Mouse (Mus musculus): Measurements from ENCODE around the gene Eps8l2. TPM values are rescaled to one million over a fixed set of nuclear protein-coding genes. Genes with fewer than 3 reads are reported as not detected.
A peak's percentile ranks its signal among the peaks of the same experiment; 100 is the strongest.
"Not testable (repeated sequence)": the region's sequence is repeated elsewhere in the genome, so short reads cannot be mapped to it uniquely, and the experiment has no call there.

The Eps8l2 gene
- polyA plus RNA-seq, 1 experiment from 2014 or later = 67.6 TPM

DNA sequence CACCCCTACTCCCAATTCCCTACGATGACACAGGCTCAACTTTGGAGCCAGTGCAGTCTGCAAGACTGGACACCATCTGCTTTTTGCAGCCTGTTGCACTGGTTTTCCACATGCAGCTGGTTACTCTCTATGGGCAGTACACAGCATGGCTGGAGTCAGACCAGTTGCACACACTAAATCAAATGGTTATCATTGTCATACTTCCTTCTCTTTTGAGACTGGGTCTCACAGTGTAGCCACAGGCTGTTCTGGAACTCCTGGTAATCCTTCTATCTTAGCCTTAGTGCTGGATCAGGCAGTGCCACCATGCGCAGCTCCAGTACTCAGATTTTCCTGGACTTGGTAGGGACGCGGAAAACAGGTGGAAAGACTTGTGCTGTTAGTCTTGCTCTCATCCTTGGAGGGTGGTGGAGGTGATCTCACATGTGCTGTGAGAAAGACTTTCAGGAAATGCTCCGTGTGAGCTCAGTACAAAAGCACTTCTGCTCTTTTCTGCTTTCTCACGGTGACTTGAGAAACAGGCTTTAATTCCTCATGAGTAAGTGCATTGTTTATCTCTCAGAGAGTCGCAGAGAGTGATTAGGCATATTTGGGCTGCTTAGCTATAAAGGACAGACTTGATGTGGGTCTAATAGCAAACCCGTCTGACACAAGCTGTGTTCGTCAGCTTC, 54.0 kb downstream of the Eps8l2 start:
- H3K4me3 ChIP-seq (ENCODE audit: low read depth, low read length) = peak overlapping the region; percentile 63
- H3K27me3 ChIP-seq (replicated peaks; ENCODE audit: insufficient read depth, low read length) = no peaks in the 10 kb centered on the region
- peak; percentile 75 for DNase-seq (ENCODE audit: low spot score)
- peak overlapping the region; percentile 36 for H3K9ac ChIP-seq (replicated peaks; ENCODE audit: low read depth)
- H3K9me3 ChIP-seq (ENCODE audit: low read length) = no peaks in the 10 kb centered on the region
- peak; percentile 13 for ATAC-seq
- H3K4me2 ChIP-seq (replicated peaks; ENCODE audit: low read depth, low read length) = peak overlapping the region; percentile 87
- TF ChIP-seq CTCF (IDR thresholded peaks at IDR 0.05) (no peak), EP300 (IDR thresholded peaks at IDR 0.05) (0 out of 2 replicates have a peak, but pooled peaks have one; percentile 25)
- 0 out of 2 replicates have a peak, but pooled peaks cover 9% of the 10 kb centered on the region for H3K36me3 ChIP-seq (ENCODE audit: insufficient read depth, low read length)
- H3K27ac ChIP-seq (ENCODE audit: low read length) = peak overlapping the region; percentile 75
- WGBS = 24% methylated on average over 9 of the region's 9 CpGs
- peaks cover 8% of the 10 kb centered on the region; the same call in 1 of the 2 replicates for H3K4me1 ChIP-seq (ENCODE audit: insufficient read depth, low read depth, low read length)

DNA sequence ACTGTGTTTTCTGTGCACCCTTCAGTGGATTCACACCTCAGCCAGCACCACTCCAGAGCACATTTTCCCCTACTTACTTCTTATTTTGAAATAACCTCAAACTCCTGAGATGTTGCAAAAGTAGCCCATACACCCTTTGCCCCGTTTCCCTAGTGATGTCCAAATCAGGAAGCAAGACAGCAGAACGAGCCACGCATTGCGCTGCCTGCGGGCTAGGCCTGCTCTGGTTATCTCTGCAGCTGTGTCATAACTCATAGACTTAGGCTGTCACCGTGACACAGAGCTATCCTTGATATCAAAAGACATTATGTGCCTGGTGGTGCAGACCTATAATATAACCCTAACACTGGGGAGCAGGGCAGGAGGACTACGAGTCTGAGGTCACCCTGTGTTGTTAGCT, 55.5 kb downstream of the Eps8l2 start:
- peaks cover 18% of the 10 kb centered on the region; the same call in 1 of the 2 replicates for H3K36me3 ChIP-seq (ENCODE audit: insufficient read depth, low read length)
- no peak overlapping the region for H3K4me2 ChIP-seq (replicated peaks; ENCODE audit: low read depth, low read length)
- no peak overlapping the region for H3K4me3 ChIP-seq (ENCODE audit: low read depth, low read length)
- H3K27ac ChIP-seq (ENCODE audit: low read length) = no peak overlapping the region
- TF ChIP-seq CTCF (IDR thresholded peaks at IDR 0.05) = no peak
- TF ChIP-seq EP300 (IDR thresholded peaks at IDR 0.05) = no peak
- H3K4me1 ChIP-seq (ENCODE audit: insufficient read depth, low read depth, low read length) = peaks cover 8% of the 10 kb centered on the region; the same call in 1 of the 2 replicates
- DNase-seq (ENCODE audit: low spot score) (peak; percentile 56), ATAC-seq (no peak)
- no peaks in the 10 kb centered on the region for H3K27me3 ChIP-seq (replicated peaks; ENCODE audit: insufficient read depth, low read length)
- no peaks in the 10 kb centered on the region for H3K9me3 ChIP-seq (ENCODE audit: low read length)
- WGBS = 68% methylated on average over 7 of the region's 7 CpGs
- H3K9ac ChIP-seq (replicated peaks; ENCODE audit: low read depth) = no peak overlapping the region

DNA sequence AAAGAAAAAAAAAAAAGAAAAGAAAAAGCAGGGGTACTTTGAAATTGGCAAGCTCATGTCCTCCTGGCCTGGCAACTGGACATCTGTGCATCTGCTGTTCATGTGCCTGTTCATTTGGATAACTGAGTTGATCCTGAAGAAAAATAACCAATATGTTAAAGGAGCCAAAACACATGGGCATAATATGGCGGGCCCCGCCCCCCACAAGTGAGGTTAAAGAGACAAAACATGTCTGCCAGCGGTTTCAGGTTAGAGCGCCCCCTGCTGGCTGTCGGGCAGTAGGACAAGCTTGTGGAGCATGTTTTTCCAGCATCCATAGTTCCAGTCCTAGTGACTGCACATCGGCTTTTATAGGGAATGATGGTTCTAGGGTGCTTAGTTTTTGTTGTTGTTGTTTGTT, 56.1 kb downstream of the Eps8l2 start:
- TF ChIP-seq EP300 (IDR thresholded peaks at IDR 0.05) = no peak
- peak; percentile 88 for TF ChIP-seq CTCF (IDR thresholded peaks at IDR 0.05)
- Histone ChIP-seq H3K9me3 (ENCODE audit: low read length) (no peaks in the 10 kb centered on the region), H3K36me3 (ENCODE audit: insufficient read depth, low read length) (peaks cover 21% of the 10 kb centered on the region; the same call in 1 of the 2 replicates), H3K4me3 (ENCODE audit: low read depth, low read length) (no peak overlapping the region), H3K27ac (ENCODE audit: low read length) (no peak overlapping the region), H3K4me1 (ENCODE audit: insufficient read depth, low read depth, low read length) (peaks cover 8% of the 10 kb centered on the region; the same call in 1 of the 2 replicates), H3K9ac (replicated peaks; ENCODE audit: low read depth) (no peak overlapping the region), H3K27me3 (replicated peaks; ENCODE audit: insufficient read depth, low read length) (no peaks in the 10 kb centered on the region), H3K4me2 (replicated peaks; ENCODE audit: low read depth, low read length) (no peak overlapping the region)
- DNase-seq (ENCODE audit: low spot score) (peak; percentile 80), ATAC-seq (no peak)
- 26% methylated on average over 6 of the region's 6 CpGs for WGBS

DNA sequence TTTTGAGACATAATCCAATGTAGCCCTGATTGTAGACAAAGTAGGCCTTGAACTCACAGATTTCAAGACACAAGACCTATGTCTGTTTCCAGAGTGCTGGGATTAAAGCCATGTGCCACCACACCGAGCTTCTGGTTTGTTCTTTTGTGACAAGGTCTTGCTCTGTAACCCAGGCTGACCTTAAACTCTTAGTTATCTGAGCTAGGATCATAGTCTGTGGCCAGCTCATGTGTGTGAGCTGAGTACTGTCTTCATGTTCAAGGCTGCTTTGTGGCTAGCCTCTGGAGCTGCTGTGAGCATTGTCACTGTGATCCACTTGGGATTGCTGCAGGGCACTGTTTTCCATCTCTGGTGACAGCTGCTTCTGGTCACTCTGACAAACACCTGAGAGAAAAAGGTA, 56.7 kb downstream of the Eps8l2 start:
- Histone ChIP-seq H3K9me3 (ENCODE audit: low read length) (no peaks in the 10 kb centered on the region), H3K27me3 (replicated peaks; ENCODE audit: insufficient read depth, low read length) (no peaks in the 10 kb centered on the region), H3K9ac (replicated peaks; ENCODE audit: low read depth) (no peak overlapping the region), H3K4me1 (ENCODE audit: insufficient read depth, low read depth, low read length) (peaks cover 8% of the 10 kb centered on the region; the same call in 1 of the 2 replicates), H3K36me3 (ENCODE audit: insufficient read depth, low read length) (peaks cover 27% of the 10 kb centered on the region; the same call in 1 of the 2 replicates), H3K4me2 (replicated peaks; ENCODE audit: low read depth, low read length) (no peak overlapping the region), H3K4me3 (ENCODE audit: low read depth, low read length) (no peak overlapping the region), H3K27ac (ENCODE audit: low read length) (no peak overlapping the region)
- WGBS = 68% methylated on average over 1 of the region's 1 CpGs
- DNase-seq (ENCODE audit: low spot score) (no peak), ATAC-seq (no peak)
- TF ChIP-seq EP300 (IDR thresholded peaks at IDR 0.05) (no peak), CTCF (IDR thresholded peaks at IDR 0.05) (no peak)

- H3K27me3 ChIP-seq (replicated peaks; ENCODE audit: insufficient read depth, low read length) = no peaks in the 10 kb centered on the region
- H3K4me1 ChIP-seq (ENCODE audit: insufficient read depth, low read depth, low read length) = no peaks in the 10 kb centered on the region
- no peaks in the 10 kb centered on the region for H3K9me3 ChIP-seq (ENCODE audit: low read length)
- H3K27ac ChIP-seq (ENCODE audit: low read length) = no peak overlapping the region
- TF ChIP-seq CTCF (IDR thresholded peaks at IDR 0.05) = peak; percentile 95
- TF ChIP-seq EP300 (IDR thresholded peaks at IDR 0.05) = no peak
- H3K4me2 ChIP-seq (replicated peaks; ENCODE audit: low read depth, low read length) = no peak overlapping the region
- 39% methylated on average over 5 of the region's 5 CpGs for WGBS
- peak; percentile 70 for ATAC-seq
- H3K9ac ChIP-seq (replicated peaks; ENCODE audit: low read depth) = no peak overlapping the region
- DNase-seq (ENCODE audit: low spot score) = peak; percentile 84
- peaks cover 31% of the 10 kb centered on the region; the same call in 1 of the 2 replicates for H3K36me3 ChIP-seq (ENCODE audit: insufficient read depth, low read length)
- no peak overlapping the region for H3K4me3 ChIP-seq (ENCODE audit: low read depth, low read length)
Measured at GRCm38 (mm10) chr7:141403305-141403704, 64.6 kb downstream of the Eps8l2 start.

DNA sequence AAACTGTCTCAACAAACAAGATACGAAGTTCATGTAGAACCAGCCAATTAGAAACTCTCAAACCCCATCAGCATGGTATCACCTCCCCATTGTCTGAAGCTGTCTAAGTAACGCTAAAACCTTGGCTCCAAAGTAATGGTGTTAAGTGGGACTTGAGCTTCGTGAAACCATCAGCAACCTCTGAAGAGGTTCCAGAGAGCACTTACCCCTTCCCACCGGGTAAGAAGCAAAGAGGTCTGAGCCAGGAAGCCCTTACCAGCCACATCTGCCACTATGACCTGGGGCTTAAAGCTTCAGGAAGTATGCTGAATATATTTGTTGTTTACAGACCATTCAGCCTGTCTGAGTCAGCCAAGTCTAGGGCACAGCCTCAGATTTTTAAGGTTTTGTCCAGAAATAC, 66.8 kb downstream of the Eps8l2 start:
- TF ChIP-seq CTCF (IDR thresholded peaks at IDR 0.05) = no peak
- TF ChIP-seq EP300 (IDR thresholded peaks at IDR 0.05) = peak; percentile 29; the same call in 1 of the 2 replicates
- peak; percentile 69 for ATAC-seq
- peak; percentile 88 for DNase-seq (ENCODE audit: low spot score)
- no peaks in the 10 kb centered on the region for H3K4me1 ChIP-seq (ENCODE audit: insufficient read depth, low read depth, low read length)
- WGBS = 55% methylated on average over 4 of the region's 4 CpGs
- no peaks in the 10 kb centered on the region for H3K27me3 ChIP-seq (replicated peaks; ENCODE audit: insufficient read depth, low read length)
- H3K9me3 ChIP-seq (ENCODE audit: low read length) = no peaks in the 10 kb centered on the region
- no peak overlapping the region for H3K4me2 ChIP-seq (replicated peaks; ENCODE audit: low read depth, low read length)
- H3K27ac ChIP-seq (ENCODE audit: low read length) = no peak overlapping the region
- no peak overlapping the region for H3K4me3 ChIP-seq (ENCODE audit: low read depth, low read length)
- no peak overlapping the region for H3K9ac ChIP-seq (replicated peaks; ENCODE audit: low read depth)
- peaks cover 15% of the 10 kb centered on the region; the same call in 1 of the 2 replicates for H3K36me3 ChIP-seq (ENCODE audit: insufficient read depth, low read length)

DNA sequence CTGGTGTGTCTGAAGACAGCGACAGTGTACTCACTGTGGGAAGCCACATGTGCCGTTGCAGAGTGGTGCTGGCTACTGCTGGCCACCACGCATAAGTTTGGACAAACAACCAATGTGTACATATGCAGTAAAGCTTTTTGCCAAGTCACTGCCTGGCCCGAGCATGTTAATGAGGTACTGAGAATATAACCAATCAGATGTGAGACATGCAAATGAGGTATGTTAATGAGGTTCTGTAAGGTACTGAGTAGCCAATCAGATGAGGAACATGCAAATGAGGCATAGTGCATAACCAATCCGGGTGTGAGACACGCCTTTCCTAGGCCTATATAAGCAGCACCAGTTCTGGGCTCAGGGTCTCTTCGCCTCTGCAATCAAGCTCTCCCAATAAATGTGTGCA, 69.0 kb downstream of the Eps8l2 start:
- H3K4me3 ChIP-seq (ENCODE audit: low read depth, low read length); H3K9me3 ChIP-seq (ENCODE audit: low read length); ATAC-seq; H3K9ac ChIP-seq (replicated peaks; ENCODE audit: low read depth); H3K27me3 ChIP-seq (replicated peaks; ENCODE audit: insufficient read depth, low read length); DNase-seq (ENCODE audit: low spot score); H3K4me2 ChIP-seq (replicated peaks; ENCODE audit: low read depth, low read length); H3K27ac ChIP-seq (ENCODE audit: low read length); H3K36me3 ChIP-seq (ENCODE audit: insufficient read depth, low read length); H3K4me1 ChIP-seq (ENCODE audit: insufficient read depth, low read depth, low read length): not testable (repeated sequence)
- 97% methylated on average over 7 of the region's 7 CpGs for WGBS
